Mouse (Mus musculus) adrenal gland, adult 8-10 months (tissue): Measurements from ENCODE around the gene Rtp3. TPM values are rescaled to one million over a fixed set of nuclear protein-coding genes. Genes with fewer than 3 reads are reported as not detected.

Source experiments
- DNase-seq: peaks from one replicate; pipeline ENCODE4 v3.0.0; 2022
- total RNA-seq, 4 experiments: library from RNA; stranded (reverse); gene quantifications; 2 replicates each; pipeline ENCODE4 v1.2.4; 2022

The Rtp3 gene
- total RNA-seq, 4 experiments from 2014 or later = 2.5 to 4.6 (median 3.9) TPM

- DNase-seq = no peak
Observed at GRCm38 (mm10) chr9:110965910-110966231, 24.5 kb downstream of the Rtp3 start.

- no peak for DNase-seq
Observed at GRCm38 (mm10) chr9:110965062-110965909, 25.1 kb downstream of the Rtp3 start.

- DNase-seq = no peak
Observed at GRCm38 (mm10) chr9:110963566-110964115, 26.7 kb downstream of the Rtp3 start.

GRCm38 (mm10) chr9:110961386-110961785 lies 29.0 kb downstream of the Rtp3 start:
- DNase-seq = no peak

GRCm38 (mm10) chr9:110960230-110961149 lies 29.9 kb downstream of the Rtp3 start:
- DNase-seq = peak; percentile 78

- DNase-seq = no peak
Observed at GRCm38 (mm10) chr9:110959669-110960068, 30.7 kb downstream of the Rtp3 start.

- no peak for DNase-seq
Observed at GRCm38 (mm10) chr9:110955962-110956361, 34.4 kb downstream of the Rtp3 start.

- DNase-seq = no peak
Observed at GRCm38 (mm10) chr9:110954681-110955445, 35.5 kb downstream of the Rtp3 start.

GRCm38 (mm10) chr9:110953550-110954461 lies 36.6 kb downstream of the Rtp3 start:
- DNase-seq = peak; percentile 70

GRCm38 (mm10) chr9:110952931-110953549 lies 37.3 kb downstream of the Rtp3 start:
- no peak for DNase-seq

- no peak for DNase-seq
Observed at GRCm38 (mm10) chr9:110952398-110952797, 38.0 kb downstream of the Rtp3 start.

- DNase-seq = no peak
Observed at GRCm38 (mm10) chr9:110951866-110952265, 38.5 kb downstream of the Rtp3 start.

- DNase-seq = no peak
Observed at GRCm38 (mm10) chr9:110951397-110951796, 39.0 kb downstream of the Rtp3 start, which contains the start of gene Lrrc2. Lrrc2 (plus strand) TSS chr9:110951545.

- DNase-seq = no peak
Observed at GRCm38 (mm10) chr9:110950109-110950508, 40.3 kb downstream of the Rtp3 start.

GRCm38 (mm10) chr9:110948813-110949310 lies 41.5 kb downstream of the Rtp3 start:
- no peak for DNase-seq

- DNase-seq = no peak
Observed at GRCm38 (mm10) chr9:110947900-110948299, 42.5 kb downstream of the Rtp3 start.

- no peak for DNase-seq
Observed at GRCm38 (mm10) chr9:110947261-110947661, 43.1 kb downstream of the Rtp3 start.

GRCm38 (mm10) chr9:110946548-110947044 lies 43.8 kb downstream of the Rtp3 start:
- no peak for DNase-seq

- no peak for DNase-seq
Observed at GRCm38 (mm10) chr9:110945926-110946325, 44.5 kb downstream of the Rtp3 start, which contains the start of gene Tdgf1. Tdgf1 (minus strand) TSS chr9:110946158.

GRCm38 (mm10) chr9:110945343-110945742 lies 45.0 kb downstream of the Rtp3 start:
- DNase-seq = no peak
